Mouse (Mus musculus) stomach, postnatal 0 days (tissue): Measurements from ENCODE around the gene Gm614.

Experiments
- CTCF ChIP-seq: IDR thresholded peaks from 2 replicates; pipeline ENCODE4 v1.5.1; 2016; ENCODE audit warnings: antibody characterized with exemption, low read depth, mild to moderate bottlenecking, moderate library complexity
- EP300 ChIP-seq: optimal IDR thresholded peaks from 2 replicates; pipeline ENCODE3; 2016; ENCODE audit warnings: antibody characterized with exemption

DNA sequence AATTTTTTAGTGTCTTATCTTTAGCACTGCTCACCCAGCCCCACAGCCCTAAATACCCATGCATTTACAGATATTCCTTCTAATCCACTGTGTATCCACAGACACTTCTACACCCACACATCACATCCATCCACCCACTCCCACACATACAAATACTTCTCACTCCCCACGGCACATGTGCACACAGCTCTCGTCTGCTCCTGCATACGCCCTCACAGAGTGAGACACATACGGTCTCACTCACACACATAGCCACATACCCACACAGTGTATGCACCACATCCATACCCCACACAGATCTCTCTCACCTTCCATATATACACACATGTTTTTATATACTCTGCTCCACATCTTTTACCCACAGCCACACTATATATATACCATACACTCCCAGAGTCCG is 45.5 kb upstream of the Gm614 start:
- TF ChIP-seq CTCF (no peak), EP300 (no peak)
